Mouse (Mus musculus) MEL (cell line): ENCODE measurements around the gene Olfr875. TPM values are rescaled to one million over a fixed set of nuclear protein-coding genes. Genes with fewer than 3 reads are reported as not detected.

Experiments used
- DNase-seq: peaks from one replicate; pipeline ENCODE4 v3.0.0; 2011; ENCODE audit warnings: low read depth, low spot score
- H3K27ac ChIP-seq: 2 replicates; pipeline ENCODE4 v1.5.1; 2012; ENCODE audit warnings: low read depth, mild to moderate bottlenecking, control low read depth, low read length, moderate library complexity; ENCODE audit not compliant: control insufficient read depth
- H3K27me3 ChIP-seq, 2 experiments: fragments of 150-350 bp in 1 of 2; sonication (generic) in 1 of 2; 2 replicates each; pipeline ENCODE4 v1.6.1; 2012; ENCODE audit warnings: low read length in 2 of 2, mild to moderate bottlenecking in 2 of 2, improper control_type of control experiment in 1 of 2, moderate library complexity in 1 of 2; ENCODE audit not compliant: insufficient read depth in 2 of 2, control insufficient read depth in 1 of 2
- H3K36me3 ChIP-seq, 2 experiments: 2 replicates each; pipeline ENCODE4 v1.6.1; 2012 to 2014; ENCODE audit warnings: low read length in 2 of 2, improper control_type of control experiment in 1 of 2, inconsistent platforms in 1 of 2, mild to moderate bottlenecking in 1 of 2; ENCODE audit not compliant: insufficient read depth in 2 of 2, control insufficient read depth in 1 of 2
- H3K4me1 ChIP-seq, 2 experiments: fragments of 150-350 bp in 1 of 2; sonication (generic) in 1 of 2; 2 replicates each; pipeline ENCODE4 v1.6.1; 2012; ENCODE audit warnings: low read length in 2 of 2, improper control_type of control experiment in 1 of 2, mild to moderate bottlenecking in 1 of 2; ENCODE audit not compliant: insufficient read depth in 2 of 2, control insufficient read depth in 1 of 2
- H3K4me3 ChIP-seq, 2 experiments: fragments of 150-350 bp in 1 of 2; sonication (generic) in 1 of 2; 2 replicates each; pipeline ENCODE4 v1.5.1; 2012; ENCODE audit warnings: low read depth in 2 of 2, low read length in 2 of 2, mild to moderate bottlenecking in 2 of 2, moderate library complexity in 2 of 2, control low read depth in 1 of 2, improper control_type of control experiment in 1 of 2; ENCODE audit not compliant: control insufficient read depth in 1 of 2, insufficient read depth in 1 of 2
- H3K79me2 ChIP-seq: 2 replicates; pipeline ENCODE4 v1.6.1; 2012; ENCODE audit warnings: mild to moderate bottlenecking, low read length, moderate library complexity; ENCODE audit not compliant: control insufficient read depth, poor library complexity, insufficient read depth
- H3K9ac ChIP-seq: 2 replicates; pipeline ENCODE4 v1.6.1; 2012; ENCODE audit warnings: low read depth, mild to moderate bottlenecking, control low read depth, low read length, moderate library complexity; ENCODE audit not compliant: control insufficient read depth, poor library complexity, severe bottlenecking
- H3K9me3 ChIP-seq: fragments of 150-350 bp; sonication (generic); replicated peaks from 2 replicates; pipeline ENCODE4 v1.6.1; 2012; ENCODE audit warnings: mild to moderate bottlenecking, low read length, improper control_type of control experiment, moderate library complexity; ENCODE audit not compliant: insufficient read depth
- BHLHE40 ChIP-seq: IDR thresholded peaks from 2 replicates; pipeline ENCODE4 v1.6.1; 2012; ENCODE audit warnings: low read depth, mild to moderate bottlenecking, inconsistent platforms, low read length, improper control_type of control experiment, borderline replicate concordance
- CHD1 ChIP-seq: IDR thresholded peaks from 2 replicates; pipeline ENCODE4 v1.6.1; 2012; ENCODE audit warnings: low read depth, mild to moderate bottlenecking, inconsistent platforms, low read length, improper control_type of control experiment
- EP300 ChIP-seq, 2 experiments: IDR thresholded peaks; 2 replicates each; pipeline ENCODE4 v1.6.1; 2011; ENCODE audit warnings: improper control_type of control experiment in 2 of 2, low read length in 2 of 2, low read depth in 1 of 2, mild to moderate bottlenecking in 1 of 2
- GATA1 ChIP-seq: IDR thresholded peaks from 2 replicates; pipeline ENCODE4 v1.6.1; 2011; ENCODE audit warnings: low read depth, low read length, improper control_type of control experiment
- MAFK ChIP-seq: IDR thresholded peaks from 2 replicates; pipeline ENCODE4 v1.6.1; 2011; ENCODE audit warnings: low read depth, mild to moderate bottlenecking, low read length, improper control_type of control experiment, borderline replicate concordance
- MAX ChIP-seq: IDR thresholded peaks from 2 replicates; pipeline ENCODE4 v1.6.1; 2011; ENCODE audit warnings: low read length, improper control_type of control experiment
- NELFE ChIP-seq: IDR thresholded peaks from 2 replicates; pipeline ENCODE4 v1.6.1; 2011; ENCODE audit warnings: low read depth, low read length, improper control_type of control experiment
- POLR2A ChIP-seq, 2 experiments: IDR thresholded peaks; 2 replicates each; pipeline ENCODE4 v1.6.1; 2011 to 2012; ENCODE audit warnings: low read length in 2 of 2, mild to moderate bottlenecking in 2 of 2, control low read depth in 1 of 2, improper control_type of control experiment in 1 of 2, low read depth in 1 of 2, moderate library complexity in 1 of 2; ENCODE audit not compliant: control insufficient read depth in 1 of 2, insufficient read depth in 1 of 2, poor library complexity in 1 of 2
- POLR2AphosphoS2 ChIP-seq: IDR thresholded peaks from 2 replicates; pipeline ENCODE4 v1.6.1; 2011; ENCODE audit warnings: low read length, improper control_type of control experiment
- POLR2AphosphoS5 ChIP-seq: IDR thresholded peaks from 2 replicates; pipeline ENCODE4 v1.6.1; 2012; ENCODE audit warnings: low read depth, borderline replicate concordance, mild to moderate bottlenecking, inconsistent platforms, low read length, moderate library complexity, mixed read lengths
- RAD21 ChIP-seq: IDR thresholded peaks from 2 replicates; pipeline ENCODE4 v1.6.1; 2011; ENCODE audit warnings: mild to moderate bottlenecking, low read depth, low read length, improper control_type of control experiment
- RCOR1 ChIP-seq: IDR thresholded peaks from 2 replicates; pipeline ENCODE4 v1.6.1; 2012; ENCODE audit warnings: low read depth, mild to moderate bottlenecking, inconsistent platforms, low read length, improper control_type of control experiment
- SIN3A ChIP-seq: IDR thresholded peaks from 2 replicates; pipeline ENCODE4 v1.6.1; 2012; ENCODE audit warnings: low read length, improper control_type of control experiment, inconsistent platforms
- SMC3 ChIP-seq: IDR thresholded peaks from 2 replicates; pipeline ENCODE4 v1.6.1; 2011; ENCODE audit warnings: low read depth, low read length, improper control_type of control experiment
- TCF12 ChIP-seq: IDR thresholded peaks from 2 replicates; pipeline ENCODE4 v1.6.1; 2014; ENCODE audit warnings: low read depth, mild to moderate bottlenecking, inconsistent platforms, low read length, improper control_type of control experiment, moderate library complexity
- USF2 ChIP-seq, 2 experiments: IDR thresholded peaks; 2 replicates each; pipeline ENCODE4 v1.6.1; 2011 to 2012; ENCODE audit warnings: improper control_type of control experiment in 2 of 2, low read length in 2 of 2, borderline replicate concordance in 1 of 2, inconsistent platforms in 1 of 2, low read depth in 1 of 2, mild to moderate bottlenecking in 1 of 2; ENCODE audit not compliant: insufficient read depth in 1 of 2
- ZC3H11A ChIP-seq: IDR thresholded peaks from 2 replicates; pipeline ENCODE4 v1.6.1; 2012; ENCODE audit warnings: low read depth, mild to moderate bottlenecking, inconsistent platforms, low read length, improper control_type of control experiment
- ZKSCAN1 ChIP-seq: IDR thresholded peaks from 2 replicates; pipeline ENCODE4 v1.6.1; 2012; ENCODE audit warnings: low read depth, mild to moderate bottlenecking, inconsistent platforms, low read length, improper control_type of control experiment, moderate library complexity
- polyA plus RNA-seq, 2 experiments: library from polyadenylated mRNA; stranded (reverse) in 1 of 2; unstranded in 1 of 2; fragments of >175 nt in 1 of 2; fragments of >200 nt in 1 of 2; gene quantifications; 2 replicates each; pipeline versions ENCODE4 v1.2.1 to v1.2.4; 2012; ENCODE audit warnings: low replicate concordance in 2 of 2, low read depth in 1 of 2; ENCODE audit not compliant: insufficient read length in 2 of 2, insufficient read depth in 1 of 2, missing spikeins in 1 of 2
- total RNA-seq: library from RNA; depleted of rRNA; stranded (reverse); fragments of 300-350 nt; gene quantifications from 2 replicates; pipeline ENCODE4 v1.2.3, GENCODE M21; 2012

Gene Olfr875
- total and polyA plus RNA-seq, 3 experiments = not detected

DNA sequence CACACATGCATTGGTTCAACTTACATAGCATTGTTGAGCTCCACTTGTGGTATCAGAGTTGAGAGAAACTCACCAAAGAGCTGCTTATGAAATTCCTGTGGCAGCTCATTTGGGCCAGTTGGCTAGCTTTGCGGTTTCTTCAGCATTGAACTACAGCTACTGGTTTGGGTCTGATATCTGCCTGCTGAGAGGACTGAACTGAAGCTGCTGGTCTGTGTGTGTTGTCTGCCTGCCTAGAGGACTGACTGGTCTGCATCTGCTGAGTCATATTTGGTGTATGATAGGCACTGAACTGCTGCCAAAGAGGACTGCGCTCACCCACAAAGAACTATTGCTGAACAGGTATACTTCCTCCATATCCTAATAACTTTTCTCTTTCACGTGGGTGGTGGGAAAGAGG, 36.8 kb downstream of the Olfr875 start:
- Histone ChIP-seq H3K79me2 (no peaks in the 10 kb centered on the region), H3K36me3 (peaks cover 0 to 10% of the 10 kb centered on the region in 2 experiments; a peak in 2 of 4 replicates), H3K9ac (no peak overlapping the region), H3K4me1 (peaks cover 0 to 9% of the 10 kb centered on the region in 2 experiments; a peak in 3 of 4 replicates), H3K9me3 (no peaks in the 10 kb centered on the region), H3K27ac (no peak overlapping the region), H3K27me3 (no peaks in the 10 kb centered on the region; a peak in 1 of 4 replicates), H3K4me3 (no peak overlapping the region)
- TF ChIP-seq MAX (no peak), EP300 (IDR thresholded peaks at IDR 0.05; ENCODE audit: low read depth in 1 of 2, low read length in 2 of 2) (peak; percentile 33 to 46; a peak in 1 of 4 replicates)
- DNase-seq = peak; percentile 62

DNA sequence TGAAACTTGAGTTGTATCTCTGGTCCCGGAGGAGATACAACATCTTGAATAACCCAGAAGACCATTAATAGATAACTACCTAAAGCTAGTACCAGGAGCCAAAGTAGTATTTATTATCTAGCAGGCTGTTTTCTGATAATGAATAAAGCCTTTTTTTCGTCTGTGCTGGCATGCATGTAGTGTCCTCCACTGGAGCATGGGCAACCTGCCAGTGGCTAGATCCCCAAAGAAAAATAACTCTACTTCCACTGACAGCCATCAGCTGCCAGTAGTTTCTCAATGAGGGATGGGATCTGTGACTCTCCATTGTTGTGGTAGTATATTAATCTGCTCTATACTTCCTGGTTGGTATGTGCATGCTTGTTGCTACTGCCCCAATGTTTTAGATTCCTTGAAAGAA, 37.3 kb downstream of the Olfr875 start:
- Histone ChIP-seq H3K36me3 (peaks cover 0 to 10% of the 10 kb centered on the region in 2 experiments; a peak in 2 of 4 replicates), H3K9me3 (no peaks in the 10 kb centered on the region), H3K27me3 (no peaks in the 10 kb centered on the region; a peak in 1 of 4 replicates), H3K79me2 (no peaks in the 10 kb centered on the region), H3K4me3 (no peak overlapping the region), H3K4me1 (peaks cover 0 to 9% of the 10 kb centered on the region in 2 experiments; a peak in 3 of 4 replicates), H3K27ac (no peak overlapping the region), H3K9ac (no peak overlapping the region)
- peak; percentile 30 for DNase-seq
- TF ChIP-seq POLR2A (IDR thresholded peaks at IDR 0.05; ENCODE audit: control insufficient read depth in 1 of 2, insufficient read depth in 1 of 2, low read depth in 1 of 2, low read length in 2 of 2, poor library complexity in 1 of 2) (no peak), NELFE (no peak), SMC3 (no peak), BHLHE40 (no peak)

DNA sequence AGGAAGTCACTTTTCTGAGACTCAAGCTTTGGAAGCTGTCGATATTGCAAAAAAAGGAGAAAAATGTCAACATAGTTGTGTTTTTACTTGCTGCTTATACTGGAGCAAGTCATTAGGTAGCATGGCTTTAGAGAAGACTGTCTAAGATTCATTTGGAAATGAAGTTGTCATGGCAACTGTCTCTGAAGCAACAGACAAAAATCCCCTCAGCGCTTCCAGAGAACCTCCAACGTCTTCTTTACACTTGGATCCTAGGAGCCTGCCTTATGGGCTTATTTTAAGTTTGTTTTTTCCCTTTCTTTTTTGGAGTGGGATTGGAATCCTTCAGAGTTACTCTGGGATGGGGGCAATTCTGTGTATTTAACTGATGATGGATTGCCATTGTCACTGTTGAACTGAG, 43.0 kb downstream of the Olfr875 start:
- Histone ChIP-seq H3K27me3 (no peaks in the 10 kb centered on the region), H3K4me3 (no peak overlapping the region), H3K36me3 (no peaks in the 10 kb centered on the region), H3K9ac (no peak overlapping the region), H3K9me3 (no peaks in the 10 kb centered on the region), H3K4me1 (no peaks in the 10 kb centered on the region), H3K27ac (no peak overlapping the region), H3K79me2 (no peaks in the 10 kb centered on the region)
- TF ChIP-seq RCOR1 (no peak), MAX (no peak), BHLHE40 (no peak), RAD21 (no peak), POLR2AphosphoS5 (no peak), TCF12 (no peak), SIN3A (no peak), MAFK (no peak), ZC3H11A (no peak), POLR2AphosphoS2 (no peak), GATA1 (no peak), ZKSCAN1 (no peak), CHD1 (no peak), USF2 (IDR thresholded peaks at IDR 0.05; ENCODE audit: borderline replicate concordance in 1 of 2, insufficient read depth in 1 of 2, low read depth in 1 of 2, low read length in 2 of 2) (no peak)
- no peak for DNase-seq
